Mouse (Mus musculus) neural tube, embryonic 11.5 days (tissue): ENCODE results near the gene C130060K24Rik. TPM values are rescaled to one million over a fixed set of nuclear protein-coding genes. Genes with fewer than 3 reads are reported as not detected.

Experiments
- ATAC-seq: fragments of 200-750 bp; cut with Nextera tagmentation; 2 replicates; pipeline ENCODE4 v1.8.0; 2017; ENCODE audit warnings: moderate number of reproducible peaks, mild to moderate bottlenecking, moderate TSS enrichment, moderate library complexity; ENCODE audit not compliant: insufficient read depth, low FRiP score, low TSS enrichment
- DNase-seq: peaks from one replicate; pipeline ENCODE4 v3.0.0-alpha.2; 2015; ENCODE audit warnings: low spot score
- H3K27ac ChIP-seq: fragments of 300-500 bp; sonication (generic); 2 replicates; pipeline ENCODE4 v1.5.1; 2014; ENCODE audit warnings: low read depth, mild to moderate bottlenecking, low read length
- H3K27me3 ChIP-seq: fragments of 300-500 bp; sonication (generic); 2 replicates; pipeline ENCODE4 v1.6.1; 2014; ENCODE audit warnings: mild to moderate bottlenecking, low read length, mixed read lengths; ENCODE audit not compliant: control insufficient read depth, insufficient read depth
- H3K36me3 ChIP-seq: fragments of 300-500 bp; sonication (generic); 2 replicates; pipeline ENCODE4 v1.6.1; 2014; ENCODE audit warnings: mild to moderate bottlenecking, low read length, moderate library complexity, mixed read lengths; ENCODE audit not compliant: control insufficient read depth, insufficient read depth
- H3K4me1 ChIP-seq: fragments of 300-500 bp; sonication (generic); 2 replicates; pipeline ENCODE4 v1.6.1; 2014; ENCODE audit warnings: low read length, mixed read lengths; ENCODE audit not compliant: control insufficient read depth, insufficient read depth
- H3K4me2 ChIP-seq: fragments of 300-500 bp; sonication (generic); 2 replicates; pipeline ENCODE4 v1.6.1; 2014; ENCODE audit warnings: low read depth, mild to moderate bottlenecking, moderate library complexity
- H3K4me3 ChIP-seq: fragments of 300-500 bp; sonication (generic); 2 replicates; pipeline ENCODE4 v1.5.1; 2014; ENCODE audit warnings: low read depth, low read length
- H3K9ac ChIP-seq: fragments of 300-500 bp; sonication (generic); 2 replicates; pipeline ENCODE4 v1.6.1; 2014; ENCODE audit warnings: mild to moderate bottlenecking, low read length
- H3K9me3 ChIP-seq: fragments of 300-500 bp; sonication (generic); 2 replicates; pipeline ENCODE4 v1.6.1; 2016; ENCODE audit warnings: low read length; ENCODE audit not compliant: control insufficient read depth
- whole genome bisulfite sequencing: fragments of 180-500 bp; shearing (Covaris S2); extraction: QIAGEN DNeasy Blood & Tissue Kit; methylation state at CpG from one replicate; pipeline ENCODE4 v1.1.7; 2014; 5-methylcytosine and 5-hydroxymethylcytosine counted together
- polyA plus RNA-seq: library from polyadenylated mRNA; unstranded; fragments of >200 nt; fragmentation: Nextera tagmentation; extraction: Ambion mirVana; gene quantifications from 2 replicates; pipeline ENCODE4 v1.2.1, GENCODE M21; 2014

Gene C130060K24Rik
- polyA plus RNA-seq, 1 experiment from 2014 or later: 1.2 TPM

DNA sequence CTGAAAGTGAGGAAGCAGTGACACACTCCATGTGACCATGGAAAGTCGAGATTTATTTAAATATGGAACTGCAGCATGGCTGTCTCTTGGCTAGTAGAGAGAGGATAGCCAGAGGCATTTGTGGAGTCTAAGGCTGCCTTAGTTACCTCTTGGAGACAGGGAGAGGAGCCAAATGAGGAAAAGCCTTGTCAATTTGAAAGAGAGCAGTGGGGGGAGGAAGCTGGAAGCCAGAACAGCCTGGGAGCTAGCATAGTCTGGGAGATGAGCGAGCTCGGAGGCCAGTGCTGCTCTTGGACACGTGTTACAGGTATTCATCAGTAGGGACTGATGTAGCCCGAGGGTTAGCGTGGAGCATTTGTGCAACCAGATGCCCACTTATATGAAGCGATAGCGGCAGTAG, 46.2 kb downstream of the C130060K24Rik start:
- no peaks in the 10 kb centered on the region for H3K4me1 ChIP-seq
- DNase-seq (no peak), ATAC-seq (no peak)
- no peak overlapping the region for H3K4me3 ChIP-seq
- H3K9ac ChIP-seq: no peak overlapping the region
- H3K4me2 ChIP-seq: no peak overlapping the region
- H3K36me3 ChIP-seq: no peaks in the 10 kb centered on the region
- H3K27ac ChIP-seq: no peak overlapping the region
- 86% methylated on average over 8 of the region's 8 CpGs for WGBS
- no peaks in the 10 kb centered on the region for H3K27me3 ChIP-seq
- H3K9me3 ChIP-seq: no peaks in the 10 kb centered on the region

DNA sequence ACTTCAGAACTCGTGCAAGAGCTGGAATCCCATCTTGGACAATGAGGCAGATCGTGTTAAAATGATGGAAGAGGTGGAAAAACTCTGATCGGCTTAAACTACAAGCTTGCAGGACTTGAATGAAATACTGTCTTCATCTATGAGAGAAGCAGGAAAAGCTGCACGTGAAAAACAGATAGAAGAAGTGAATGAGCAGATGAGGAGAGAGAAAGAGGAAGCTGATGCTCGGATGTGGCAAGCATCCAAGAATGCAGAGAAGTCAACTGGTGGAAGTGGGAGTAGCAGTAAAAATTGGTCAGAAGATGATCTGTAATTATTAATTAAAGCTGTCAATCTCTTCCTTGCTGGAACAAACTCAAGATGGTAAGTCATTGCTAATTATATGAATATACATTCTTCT, 52.3 kb downstream of the C130060K24Rik start:
- no peaks in the 10 kb centered on the region for H3K36me3 ChIP-seq
- H3K4me2 ChIP-seq: no peak overlapping the region
- no peaks in the 10 kb centered on the region for H3K9me3 ChIP-seq
- ATAC-seq: no peak
- H3K4me1 ChIP-seq: no peaks in the 10 kb centered on the region
- no peak for DNase-seq
- no peak overlapping the region for H3K27ac ChIP-seq
- no peak overlapping the region for H3K4me3 ChIP-seq
- H3K27me3 ChIP-seq: no peaks in the 10 kb centered on the region
- no peak overlapping the region for H3K9ac ChIP-seq
- WGBS: 86% methylated on average over 5 of the region's 5 CpGs

DNA sequence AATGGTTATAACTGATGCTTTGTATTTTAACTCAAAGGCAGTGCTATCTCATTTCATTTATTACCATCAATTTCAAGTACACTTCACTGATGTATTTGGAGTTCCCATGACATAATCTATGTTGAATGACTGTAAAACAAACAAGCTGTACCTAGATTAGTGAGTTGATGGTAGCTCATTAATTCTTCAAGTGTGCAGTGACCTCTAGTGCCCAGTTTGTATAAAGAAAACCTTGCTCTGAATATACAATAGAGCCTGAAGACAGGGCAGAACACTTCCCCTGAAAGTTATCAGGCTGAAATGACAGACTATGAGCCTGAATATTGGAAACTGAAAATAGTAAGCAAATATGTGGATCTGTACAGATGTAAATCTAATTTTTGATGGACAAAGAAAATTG, 72.6 kb downstream of the C130060K24Rik start:
- H3K27me3 ChIP-seq: no peaks in the 10 kb centered on the region
- no peaks in the 10 kb centered on the region for H3K36me3 ChIP-seq
- peak; percentile 67; the same call in 1 of the 2 replicates for ATAC-seq
- H3K4me2 ChIP-seq: no peak overlapping the region
- no peaks in the 10 kb centered on the region for H3K4me1 ChIP-seq
- H3K4me3 ChIP-seq: no peak overlapping the region
- no peaks in the 10 kb centered on the region for H3K9me3 ChIP-seq
- DNase-seq: no peak
- H3K27ac ChIP-seq: no peak overlapping the region
- H3K9ac ChIP-seq: no peak overlapping the region

DNA sequence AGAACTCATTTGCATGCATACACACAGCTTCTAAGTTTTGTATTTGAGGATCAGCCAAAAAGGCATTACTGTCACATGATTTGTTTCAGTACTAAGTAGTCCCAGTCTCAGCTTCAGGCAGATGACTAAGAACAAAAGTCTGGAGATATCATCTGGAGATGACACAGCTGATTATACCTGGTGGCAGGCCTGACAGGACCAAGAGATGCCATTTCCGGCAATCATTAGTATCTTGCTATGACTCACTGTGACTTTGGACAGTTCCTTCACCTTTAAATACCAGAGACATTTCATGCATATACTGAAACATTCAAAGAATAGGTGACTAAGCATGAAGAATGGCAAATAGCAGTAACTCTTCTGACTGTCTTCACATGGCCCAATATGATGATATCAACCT, 84.4 kb downstream of the C130060K24Rik start:
- H3K9ac ChIP-seq: no peak overlapping the region
- no peak overlapping the region for H3K4me2 ChIP-seq
- no peak overlapping the region for H3K27ac ChIP-seq
- H3K4me1 ChIP-seq: no peaks in the 10 kb centered on the region
- no peak for DNase-seq
- H3K9me3 ChIP-seq: no peaks in the 10 kb centered on the region
- H3K36me3 ChIP-seq: no peaks in the 10 kb centered on the region
- H3K27me3 ChIP-seq: no peaks in the 10 kb centered on the region
- H3K4me3 ChIP-seq: no peak overlapping the region
- WGBS: 100% methylated on average over 1 of the region's 1 CpGs
- ATAC-seq: no peak

DNA sequence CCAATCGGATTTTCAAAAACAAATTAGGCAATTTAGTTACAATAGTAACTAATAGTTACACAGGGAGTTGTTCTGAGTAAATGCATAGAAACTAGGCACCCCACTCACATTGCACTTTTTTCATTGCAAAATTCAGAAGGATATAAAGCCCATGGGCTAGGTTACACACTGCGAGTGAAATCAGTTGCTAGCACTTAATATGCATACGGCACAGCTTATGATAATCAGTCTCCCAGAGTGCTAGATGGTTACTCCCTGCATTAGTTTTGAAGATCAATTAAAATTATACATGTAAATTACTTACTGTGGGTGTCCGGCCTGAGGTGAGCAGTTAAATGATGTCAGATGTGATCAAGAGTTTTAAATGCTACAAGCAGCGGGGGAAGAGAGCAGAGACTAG, 89.4 kb downstream of the C130060K24Rik start:
- no peak for ATAC-seq
- 82% methylated on average over 5 of the region's 5 CpGs for WGBS

DNA sequence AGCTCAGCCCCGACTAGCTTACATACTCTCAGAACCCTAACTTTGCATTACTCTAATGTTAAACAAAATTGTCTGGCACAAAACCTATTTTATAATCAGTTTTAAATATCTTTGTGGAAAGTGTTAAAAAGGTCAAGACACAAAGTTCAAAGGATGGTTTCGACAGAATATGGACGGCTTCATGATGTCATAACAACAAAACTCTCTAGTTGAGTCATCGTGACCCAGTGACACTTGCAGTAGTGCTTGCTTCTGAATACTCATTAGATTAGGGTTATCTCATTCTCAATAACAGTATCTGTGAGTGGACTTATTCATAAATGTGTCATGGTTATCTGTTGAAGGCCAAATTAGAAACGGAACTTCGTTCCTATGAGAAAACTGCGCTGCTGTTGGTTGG, 91.5 kb downstream of the C130060K24Rik start:
- Histone ChIP-seq H3K27ac (no peak overlapping the region), H3K36me3 (no peaks in the 10 kb centered on the region), H3K4me2 (no peak overlapping the region), H3K4me3 (no peak overlapping the region), H3K27me3 (no peaks in the 10 kb centered on the region), H3K9me3 (no peaks in the 10 kb centered on the region), H3K4me1 (no peaks in the 10 kb centered on the region), H3K9ac (no peak overlapping the region)
- WGBS: 94% methylated on average over 7 of the region's 7 CpGs
- DNase-seq (no peak), ATAC-seq (no peak)

More for the DNA sequence above, 89.4 kb downstream of the C130060K24Rik start:
- no peak overlapping the region for H3K4me2 ChIP-seq
- H3K27ac ChIP-seq: no peak overlapping the region
- H3K36me3 ChIP-seq: no peaks in the 10 kb centered on the region
- no peak overlapping the region for H3K4me3 ChIP-seq
- no peak for DNase-seq
- H3K9ac ChIP-seq: no peak overlapping the region
- no peaks in the 10 kb centered on the region for H3K9me3 ChIP-seq
- no peaks in the 10 kb centered on the region for H3K27me3 ChIP-seq
- no peaks in the 10 kb centered on the region for H3K4me1 ChIP-seq

DNA sequence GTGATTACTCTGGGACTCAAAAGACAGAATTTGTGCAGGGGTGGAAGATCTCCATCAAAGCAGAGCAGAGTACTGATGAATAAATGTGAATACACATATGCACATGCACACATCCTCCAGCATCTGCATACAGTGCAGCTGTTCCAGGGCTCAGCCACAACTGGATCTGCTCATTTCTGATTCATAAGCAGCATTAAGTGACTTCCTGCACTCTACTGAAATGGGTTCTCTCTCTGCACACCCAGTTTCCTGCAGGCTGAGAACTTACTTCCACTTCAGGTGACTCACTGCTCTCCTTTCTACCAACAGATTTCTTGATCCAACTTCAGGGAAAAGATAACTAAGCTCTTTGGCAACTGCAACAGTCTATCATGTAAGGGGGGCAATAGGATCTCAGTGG, 117.9 kb downstream of the C130060K24Rik start:
- Histone ChIP-seq H3K4me3 (no peak overlapping the region), H3K27ac (no peak overlapping the region), H3K9ac (no peak overlapping the region), H3K4me1 (no peaks in the 10 kb centered on the region), H3K9me3 (no peaks in the 10 kb centered on the region), H3K4me2 (no peak overlapping the region), H3K27me3 (no peaks in the 10 kb centered on the region), H3K36me3 (no peaks in the 10 kb centered on the region)
- ATAC-seq: no peak
- no peak for DNase-seq

Other genes starting within 250 kb of the C130060K24Rik start
- 5.3 and 7.0 TPM in 2 replicates for gene Hpgds, start 236.2 kb upstream of the C130060K24Rik start, polyA plus RNA-seq
- not detected in 2 replicates for gene Tnip3, start 144.2 kb downstream of the C130060K24Rik start, polyA plus RNA-seq